ENCODE assay signal across 13 mouse cellular contexts in the genomic region with DNA sequence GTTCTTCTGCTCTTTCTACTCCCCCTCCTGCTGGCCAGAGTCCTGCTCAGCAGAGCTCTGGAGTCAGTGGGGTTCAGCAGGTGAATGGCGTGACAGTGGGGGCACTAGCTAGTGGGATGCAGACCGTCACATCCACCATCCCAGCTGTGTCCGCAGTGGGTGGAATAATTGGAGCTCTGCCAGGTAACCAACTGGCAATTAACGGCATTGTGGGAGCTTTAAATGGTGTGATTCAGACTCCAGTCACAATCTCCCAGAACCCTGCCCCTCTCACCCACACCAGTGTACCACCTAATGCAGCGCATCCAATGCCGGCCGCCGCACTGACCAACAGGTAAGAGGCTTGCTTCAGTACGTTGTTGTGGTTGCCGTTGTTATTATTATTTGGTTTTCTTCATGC.
DNase-seq lines count a peak whose midpoint lies in the region.
"Had no signal": no experiment of that assay in that cellular context is flagged by ENCODE, and none has a peak within 500 bp of the region (broad histone marks: within the 10 kb centered on the region; RNA-seq: fewer than 3 reads in every experiment).

No protein-coding gene starts in this region.

- intact Hi-C loops in heart, postnatal 36 days (cut with DNase I): loop anchor here (5.0 to 10.0 kb wide), 4 partner anchors 140 to 782 kb away; no protein-coding TSS in a partner anchor

- peak; percentile 84 for DNase-seq in heart, adult 11 months
- no peak for DNase-seq in heart, postnatal 36 days
- peak; percentile 39 to 63 for DNase-seq in right cerebral cortex, postnatal 10 days (ENCODE audit: low spot score in 2 of 2)
- DNase-seq in right cerebral cortex, postnatal 14 days: no peak
- DNase-seq in layer of hippocampus, postnatal 36 days: peak; percentile 37 to 43
- no peak for DNase-seq in kidney, adult 11 months
- no peak for DNase-seq in adrenal gland, postnatal 14 days
- no peak for DNase-seq in gastrocnemius, postnatal 25 days
- DNase-seq: adrenal gland, adult 8-10 months; cerebellum, adult 11-12 months; kidney, adult 18-20 months; lung, postnatal 36 days; thymus, adult 18-20 months had no signal

Comparison
In these comparisons a context has a peak if more than half of its experiments do, and no peak if none do; other contexts are left out.
1. DNase-seq: peak in heart, adult 11 months (single experiment), right cerebral cortex, postnatal 10 days (2 of 2) and layer of hippocampus, postnatal 36 days (2 of 2); none in heart, postnatal 36 days (0 of 2), right cerebral cortex, postnatal 14 days (single experiment), kidney, adult 11 months (single experiment), adrenal gland, postnatal 14 days (single experiment) and gastrocnemius, postnatal 25 days (single experiment).